Mouse (Mus musculus): ENCODE results near the gene Shld1.

Gene Shld1

GRCm38 (mm10) chr2:132724561-132724960, 37.8 kb downstream of the Shld1 start:
- no peak for DNase-seq (ENCODE audit: low spot score in 2 of 2)

- DNase-seq (ENCODE audit: low spot score in 2 of 2): no peak
These were observed 38.7 kb downstream of the Shld1 start for GRCm38 (mm10) chr2:132725376-132725905.

- DNase-seq (ENCODE audit: low spot score in 2 of 2): no peak
These were observed 39.4 kb downstream of the Shld1 start for GRCm38 (mm10) chr2:132726156-132726555.

- DNase-seq (ENCODE audit: low spot score in 2 of 2): no peak
These were observed 46.2 kb downstream of the Shld1 start for GRCm38 (mm10) chr2:132732940-132733339.

- DNase-seq (ENCODE audit: low spot score in 2 of 2): no peak
These were observed 47.2 kb downstream of the Shld1 start for GRCm38 (mm10) chr2:132733603-132734573.

- DNase-seq (ENCODE audit: low spot score in 2 of 2): no peak
These were observed 52.2 kb downstream of the Shld1 start for GRCm38 (mm10) chr2:132738816-132739432.

- DNase-seq (ENCODE audit: low spot score in 2 of 2): no peak
These were observed 55.2 kb downstream of the Shld1 start for GRCm38 (mm10) chr2:132741862-132742347.

- DNase-seq (ENCODE audit: low spot score in 2 of 2): no peak
These were observed 58.1 kb downstream of the Shld1 start for GRCm38 (mm10) chr2:132744866-132745265.

- DNase-seq (ENCODE audit: low spot score in 2 of 2): no peak
These were observed 59.4 kb downstream of the Shld1 start for GRCm38 (mm10) chr2:132746108-132746507.

- DNase-seq (ENCODE audit: low spot score in 2 of 2): no peak
These were observed 64.0 kb downstream of the Shld1 start for GRCm38 (mm10) chr2:132750726-132751125.

GRCm38 (mm10) chr2:132751141-132752066, 64.7 kb downstream of the Shld1 start:
- DNase-seq (ENCODE audit: low spot score in 2 of 2): no peak

GRCm38 (mm10) chr2:132752398-132752797, 65.7 kb downstream of the Shld1 start:
- DNase-seq (ENCODE audit: low spot score in 2 of 2): no peak

GRCm38 (mm10) chr2:132753137-132753536, 66.4 kb downstream of the Shld1 start:
- no peak for DNase-seq (ENCODE audit: low spot score in 2 of 2)

GRCm38 (mm10) chr2:132757911-132758310, 71.2 kb downstream of the Shld1 start:
- no peak for DNase-seq (ENCODE audit: low spot score in 2 of 2)

GRCm38 (mm10) chr2:132770822-132771221, 84.1 kb downstream of the Shld1 start:
- no peak for DNase-seq (ENCODE audit: low spot score in 2 of 2)

GRCm38 (mm10) chr2:132780978-132781377, 94.2 kb downstream of the Shld1 start, which contains the start of gene Chgb:
Gene Chgb (plus strand): TSS chr2:132781278.
- DNase-seq (ENCODE audit: low spot score in 2 of 2): no peak

GRCm38 (mm10) chr2:132781439-132782068, 94.8 kb downstream of the Shld1 start:
- DNase-seq (ENCODE audit: low spot score in 2 of 2): peak; percentile 66 to 85

- DNase-seq (ENCODE audit: low spot score in 2 of 2): no peak
These were observed 97.3 kb downstream of the Shld1 start for GRCm38 (mm10) chr2:132784039-132784438.

GRCm38 (mm10) chr2:132793441-132794203, 106.9 kb downstream of the Shld1 start:
- DNase-seq (ENCODE audit: low spot score in 2 of 2): no peak

GRCm38 (mm10) chr2:132794204-132794586, 107.5 kb downstream of the Shld1 start:
- DNase-seq (ENCODE audit: low spot score in 2 of 2): no peak

Measured in thymus, postnatal 10 days (tissue).